Mouse (Mus musculus): ENCODE data around the gene Rps6ka5.

DNA sequence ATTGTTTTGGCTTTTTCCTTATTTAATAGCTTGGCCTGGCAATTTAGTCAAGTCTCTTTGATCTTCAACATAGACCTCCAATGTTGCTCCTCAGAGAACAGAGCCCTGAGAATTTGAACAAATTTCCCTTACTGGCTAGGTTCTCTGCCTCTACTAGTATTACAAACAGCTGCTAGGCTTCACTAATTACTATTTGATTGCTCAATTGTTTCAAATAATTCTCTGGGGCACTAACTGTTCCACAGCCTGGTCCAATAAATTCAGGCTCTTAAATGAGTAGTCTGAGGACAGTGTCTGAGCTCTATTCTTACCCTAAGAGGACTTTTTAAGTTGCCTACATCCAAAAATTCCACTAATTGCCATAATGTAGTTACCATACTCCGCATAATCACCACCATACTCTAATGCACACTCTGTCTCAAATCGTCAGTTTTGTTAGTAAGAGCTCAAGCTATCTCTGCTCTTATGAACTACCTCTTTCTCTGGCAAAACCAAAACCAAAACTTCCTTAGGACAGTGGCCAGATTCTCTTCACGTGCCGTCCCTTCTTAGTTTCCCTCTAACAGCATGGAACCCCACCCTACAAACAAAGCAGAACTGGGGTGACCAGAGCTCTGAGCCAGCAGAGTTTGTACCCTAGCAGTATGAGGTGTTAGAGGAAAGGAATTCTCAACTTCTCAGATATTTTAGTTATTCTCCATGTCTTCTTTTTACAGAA is 100.4 kb downstream of the Rps6ka5 start:
- no peak for TF ChIP-seq POLR2A (IDR thresholded peaks at IDR 0.05; ENCODE audit: insufficient read length, low read depth)
- no peak for TF ChIP-seq TCF12 (IDR thresholded peaks at IDR 0.05; ENCODE audit: insufficient read depth, poor library complexity, severe bottlenecking)
- TF ChIP-seq MAX (IDR thresholded peaks at IDR 0.05; ENCODE audit: low read depth) = no peak
- TF ChIP-seq MYOG (IDR thresholded peaks at IDR 0.05; ENCODE audit: control insufficient read depth in 1 of 3, insufficient read depth in 1 of 3, insufficient read length in 2 of 3, low read depth in 2 of 3) = no peak
- TF ChIP-seq USF1 (IDR thresholded peaks at IDR 0.05; ENCODE audit: low read depth) = no peak
- TF ChIP-seq CEBPB (IDR thresholded peaks at IDR 0.05; ENCODE audit: insufficient read depth, poor library complexity, severe bottlenecking) = no peak
- no peak for TF ChIP-seq TCF3 (IDR thresholded peaks at IDR 0.05; ENCODE audit: insufficient read length, low read depth)
- no peak for TF ChIP-seq E2F4 (IDR thresholded peaks at IDR 0.05; ENCODE audit: insufficient read depth)
- no peak for TF ChIP-seq SRF (IDR thresholded peaks at IDR 0.05; ENCODE audit: control insufficient read depth, insufficient read length, low read depth)
